17 mouse cellular contexts compared by ENCODE assay signal in the genomic region with DNA sequence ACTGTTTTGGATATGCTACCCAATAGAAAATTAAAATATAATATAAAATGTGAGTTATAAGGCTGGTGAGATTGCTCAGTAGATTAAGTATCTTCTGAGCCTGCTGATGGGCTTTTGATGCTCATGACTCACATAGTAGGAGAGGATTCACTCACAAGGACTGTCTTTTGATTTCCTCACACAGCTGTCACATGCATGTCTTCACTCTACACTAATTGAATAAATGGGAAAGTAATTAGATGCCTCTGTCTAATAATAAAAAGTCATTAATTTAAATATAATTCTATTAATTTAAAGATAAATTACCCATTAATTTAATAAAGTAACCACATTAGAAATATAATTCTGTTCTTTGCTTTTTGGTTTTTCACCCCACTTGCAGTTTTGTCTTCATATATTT.
"Had no signal": no experiment of that assay in that cellular context is flagged by ENCODE, and none has a peak within 500 bp of the region (broad histone marks: within the 10 kb centered on the region; RNA-seq: fewer than 3 reads in every experiment).

No protein-coding gene starts in this region.

- DNase-seq: cerebellum, adult 8-10 months; cerebellum, adult 9-10 months; cerebellum, adult 9-11 months; cerebellum, postnatal 10 days; cerebellum, postnatal 14 days; cerebellum, postnatal 25 days; cerebellum, postnatal 36 days; embryo, embryonic 11 days; forebrain, postnatal 0 days; gastrocnemius, adult 2 months; gastrocnemius, postnatal 10 days; gastrocnemius, postnatal 14 days; gastrocnemius, postnatal 25 days; gastrocnemius, postnatal 36 days; heart, adult 11 months; heart, adult 18-20 months; heart, adult 2 months had no signal
